Mouse (Mus musculus) liver, postnatal 0 days (tissue): Measurements from ENCODE around the gene Sumo2. TPM values are rescaled to one million over a fixed set of nuclear protein-coding genes. Genes with fewer than 3 reads are reported as not detected.
"Not testable (repeated sequence)": the region's sequence is repeated elsewhere in the genome, so short reads cannot be mapped to it uniquely, and the experiment has no call there.

Experiments
- ATAC-seq: fragments of 200-750 bp; cut with Nextera tagmentation; 2 replicates; pipeline ENCODE4 v1.8.0; 2017; ENCODE audit warnings: mild to moderate bottlenecking, moderate library complexity
- DNase-seq: peaks from one replicate; pipeline ENCODE4 v3.0.0-alpha.2; 2016
- H3K27ac ChIP-seq: fragments of 300-500 bp; sonication (generic); 2 replicates; pipeline ENCODE4 v1.5.1; 2014; ENCODE audit warnings: antibody characterized with exemption, moderate library complexity, mild to moderate bottlenecking, low read depth
- H3K27me3 ChIP-seq: fragments of 300-500 bp; sonication (generic); 2 replicates; pipeline ENCODE4 v1.6.1; 2014; ENCODE audit warnings: low read length, control low read depth, mixed read lengths; ENCODE audit not compliant: insufficient read depth
- H3K36me3 ChIP-seq: fragments of 300-500 bp; sonication (generic); replicated peaks from 2 replicates; pipeline ENCODE4 v1.6.1; 2014; ENCODE audit warnings: mild to moderate bottlenecking, control low read depth, low read length, moderate library complexity, mixed read lengths; ENCODE audit not compliant: insufficient read depth
- H3K4me1 ChIP-seq: fragments of 300-500 bp; sonication (generic); 2 replicates; pipeline ENCODE4 v1.6.1; 2014; ENCODE audit warnings: antibody characterized with exemption, mild to moderate bottlenecking, control low read depth; ENCODE audit not compliant: insufficient read depth
- H3K4me2 ChIP-seq: fragments of 300-500 bp; sonication (generic); 2 replicates; pipeline ENCODE4 v1.6.1; 2014; ENCODE audit warnings: low read depth, mild to moderate bottlenecking, low read length, moderate library complexity, mixed read lengths
- H3K4me3 ChIP-seq: fragments of 300-500 bp; sonication (generic); 2 replicates; pipeline ENCODE4 v1.5.1; 2014; ENCODE audit warnings: low read depth, low read length
- H3K9ac ChIP-seq: fragments of 300-500 bp; sonication (generic); replicated peaks from 2 replicates; pipeline ENCODE4 v1.6.1; 2014; ENCODE audit warnings: mild to moderate bottlenecking, moderate library complexity
- H3K9me3 ChIP-seq: fragments of 300-500 bp; sonication (generic); 2 replicates; pipeline ENCODE4 v1.6.1; 2016; ENCODE audit warnings: mild to moderate bottlenecking, control low read depth, low read length, mixed read lengths
- CTCF ChIP-seq: sonication (generic); IDR thresholded peaks from 2 replicates; pipeline ENCODE4 v1.5.1; 2016; ENCODE audit warnings: antibody characterized with exemption, low read depth
- EP300 ChIP-seq: IDR thresholded peaks from 2 replicates; pipeline ENCODE4 v1.6.1; 2016; ENCODE audit warnings: antibody characterized with exemption, low read depth, mild to moderate bottlenecking
- WGBS: fragments of 180-500 bp; shearing (Covaris S2); extraction: QIAGEN DNeasy Blood & Tissue Kit; methylation state at CpG from one replicate; pipeline ENCODE4 v1.1.7; 2014; ENCODE audit not compliant: insufficient replicate concordance; 5-methylcytosine and 5-hydroxymethylcytosine counted together
- polyA plus RNA-seq: library from polyadenylated mRNA; unstranded; fragments of >200 nt; fragmentation: Nextera tagmentation; extraction: Ambion mirVana; gene quantifications from 2 replicates; pipeline ENCODE4 v1.2.1, GENCODE M21; 2015

The Sumo2 gene
- polyA plus RNA-seq, 1 experiment from 2014 or later = 281 TPM

GRCm38 (mm10) chr11:115509773-115510506 lies 26.1 kb downstream of the Sumo2 start:
- Histone ChIP-seq H3K27ac (peak overlapping the region; percentile 91), H3K4me2 (peak overlapping the region; percentile 95), H3K27me3 (no peaks in the 10 kb centered on the region), H3K36me3 (no peaks in the 10 kb centered on the region; the same call in 1 of the 2 replicates), H3K9ac (peak overlapping the region; percentile 47), H3K4me3 (peak overlapping the region; percentile 26; the same call in 1 of the 2 replicates), H3K9me3 (no peaks in the 10 kb centered on the region), H3K4me1 (peaks cover 70% of the 10 kb centered on the region)
- ATAC-seq (no peak), DNase-seq (no peak)
- TF ChIP-seq CTCF (no peak), EP300 (no peak)
- 36% methylated on average over 6 of the region's 6 CpGs for WGBS

GRCm38 (mm10) chr11:115508061-115508460 lies 28.0 kb downstream of the Sumo2 start:
- H3K4me2 ChIP-seq = no peak overlapping the region
- no peaks in the 10 kb centered on the region; the same call in 1 of the 2 replicates for H3K36me3 ChIP-seq
- peaks cover 70% of the 10 kb centered on the region for H3K4me1 ChIP-seq
- TF ChIP-seq CTCF = no peak
- TF ChIP-seq EP300 = peak; percentile 17; the same call in 1 of the 2 replicates
- WGBS = 50% methylated on average over 2 of the region's 2 CpGs
- H3K27me3 ChIP-seq = no peaks in the 10 kb centered on the region
- peak overlapping the region; percentile 74 for H3K27ac ChIP-seq
- ATAC-seq = peak; percentile 12; the same call in 1 of the 2 replicates
- no peaks in the 10 kb centered on the region for H3K9me3 ChIP-seq
- no peak overlapping the region; the same call in 1 of the 2 replicates for H3K9ac ChIP-seq
- no peak for DNase-seq
- no peak overlapping the region for H3K4me3 ChIP-seq

GRCm38 (mm10) chr11:115506586-115506985 lies 29.5 kb downstream of the Sumo2 start:
- peak overlapping the region; percentile 61 for H3K4me2 ChIP-seq

GRCm38 (mm10) chr11:115502636-115503035 lies 33.4 kb downstream of the Sumo2 start:
- no peak overlapping the region for H3K4me3 ChIP-seq
- H3K4me1 ChIP-seq = peaks cover 23% of the 10 kb centered on the region
- H3K27ac ChIP-seq = no peak overlapping the region
- H3K9ac ChIP-seq = no peak overlapping the region
- no peaks in the 10 kb centered on the region for H3K9me3 ChIP-seq
- TF ChIP-seq EP300 (no peak), CTCF (no peak)
- no peak overlapping the region for H3K4me2 ChIP-seq
- H3K27me3 ChIP-seq = no peaks in the 10 kb centered on the region
- peaks cover 48% of the 10 kb centered on the region for H3K36me3 ChIP-seq
- no peak for ATAC-seq
- WGBS = 89% methylated on average over 6 of the region's 6 CpGs
- no peak for DNase-seq

More at GRCm38 (mm10) chr11:115506586-115506985, 29.5 kb downstream of the Sumo2 start:
- DNase-seq = peak; percentile 36
- Histone ChIP-seq H3K27me3 (no peaks in the 10 kb centered on the region), H3K4me1 (peaks cover 56% of the 10 kb centered on the region), H3K36me3 (peaks cover 11% of the 10 kb centered on the region), H3K27ac (peak overlapping the region; percentile 74), H3K9ac (0 out of 2 replicates have a peak overlapping the region, but pooled peaks have one; percentile 11), H3K4me3 (no peak overlapping the region), H3K9me3 (no peaks in the 10 kb centered on the region)
- WGBS = 41% methylated on average over 3 of the region's 3 CpGs
- TF ChIP-seq EP300 (no peak), CTCF (no peak)
- ATAC-seq = peak; percentile 57

- not testable (repeated sequence) for H3K9ac ChIP-seq, H3K27ac ChIP-seq, H3K4me2 ChIP-seq, H3K4me3 ChIP-seq, H3K9me3 ChIP-seq, ATAC-seq, H3K27me3 ChIP-seq, DNase-seq, H3K4me1 ChIP-seq
- WGBS = 89% methylated on average over 9 of the region's 9 CpGs
- peaks cover 37% of the 10 kb centered on the region for H3K36me3 ChIP-seq
Measured at GRCm38 (mm10) chr11:115496559-115496958, 39.5 kb downstream of the Sumo2 start.

- Histone ChIP-seq H3K4me3 (peak overlapping the region; percentile 70), H3K36me3 (peaks cover 21% of the 10 kb centered on the region), H3K27ac (no peak overlapping the region; the same call in 1 of the 2 replicates), H3K4me2 (peak overlapping the region; percentile 66), H3K9ac (peak overlapping the region; percentile 72), H3K27me3 (no peaks in the 10 kb centered on the region), H3K9me3 (no peaks in the 10 kb centered on the region), H3K4me1 (peaks cover 12% of the 10 kb centered on the region)
- ATAC-seq = no peak
- TF ChIP-seq EP300 (no peak), CTCF (no peak)
- 27% methylated on average over 6 of the region's 6 CpGs for WGBS
- DNase-seq = no peak
Measured at GRCm38 (mm10) chr11:115492387-115492786, 43.7 kb downstream of the Sumo2 start.
